Mouse (Mus musculus) kidney, postnatal 4 days (tissue): ENCODE data around the gene Cltc.

Source experiments
- DNase-seq, 2 experiments: peaks; one replicate each; pipeline ENCODE4 v3.0.0; 2021; ENCODE audit warnings: mixed read lengths in 2 of 2

The Cltc gene

GRCm38 (mm10) chr11:86681423-86681822, 75.9 kb downstream of the Cltc start:
- DNase-seq, result no peak

GRCm38 (mm10) chr11:86680729-86681128, 76.6 kb downstream of the Cltc start:
- DNase-seq, result no peak

- peak; percentile 39 to 56 for DNase-seq
These were observed 78.4 kb downstream of the Cltc start for GRCm38 (mm10) chr11:86678957-86679356.

- no peak for DNase-seq
These were observed 81.8 kb downstream of the Cltc start for GRCm38 (mm10) chr11:86675520-86675919.

GRCm38 (mm10) chr11:86672772-86673171, 84.6 kb downstream of the Cltc start:
- DNase-seq, result no peak

- DNase-seq, result no peak
These were observed 86.2 kb downstream of the Cltc start for GRCm38 (mm10) chr11:86671041-86671675.

GRCm38 (mm10) chr11:86668169-86668568, 89.2 kb downstream of the Cltc start:
- DNase-seq, result no peak

- DNase-seq, result no peak
These were observed 89.8 kb downstream of the Cltc start for GRCm38 (mm10) chr11:86667553-86667952.

- DNase-seq, result no peak
These were observed 93.0 kb downstream of the Cltc start for GRCm38 (mm10) chr11:86664406-86664805.

GRCm38 (mm10) chr11:86663977-86664376, 93.4 kb downstream of the Cltc start:
- DNase-seq, result no peak

- DNase-seq, result no peak
These were observed 94.1 kb downstream of the Cltc start for GRCm38 (mm10) chr11:86662986-86663895.

GRCm38 (mm10) chr11:86657863-86658262, 99.5 kb downstream of the Cltc start:
- no peak for DNase-seq

GRCm38 (mm10) chr11:86656849-86657567, 100.4 kb downstream of the Cltc start:
- DNase-seq, result no peak

GRCm38 (mm10) chr11:86655671-86656070, 101.7 kb downstream of the Cltc start:
- DNase-seq, result no peak

- DNase-seq, result no peak
These were observed 103.3 kb downstream of the Cltc start for GRCm38 (mm10) chr11:86654096-86654495.

GRCm38 (mm10) chr11:86653446-86653845, 103.9 kb downstream of the Cltc start:
- peak; percentile 38 to 52 for DNase-seq

GRCm38 (mm10) chr11:86652578-86652979, 104.8 kb downstream of the Cltc start:
- no peak for DNase-seq

- no peak for DNase-seq
These were observed 106.7 kb downstream of the Cltc start for GRCm38 (mm10) chr11:86650676-86651075.

GRCm38 (mm10) chr11:86649542-86649941, 107.8 kb downstream of the Cltc start:
- DNase-seq, result no peak

GRCm38 (mm10) chr11:86647706-86648447, 109.5 kb downstream of the Cltc start:
- DNase-seq, result no peak

GRCm38 (mm10) chr11:86646885-86647459, 110.4 kb downstream of the Cltc start:
- DNase-seq, result no peak

GRCm38 (mm10) chr11:86646136-86646834, 111.1 kb downstream of the Cltc start:
- DNase-seq, result no peak
